Mouse (Mus musculus): Measurements from ENCODE around the gene Cd5. TPM values are rescaled to one million over a fixed set of nuclear protein-coding genes. Genes with fewer than 3 reads are reported as not detected.

The Cd5 gene
- polyA plus RNA-seq, 1 experiment from 2014 or later: 0.55 TPM

DNA sequence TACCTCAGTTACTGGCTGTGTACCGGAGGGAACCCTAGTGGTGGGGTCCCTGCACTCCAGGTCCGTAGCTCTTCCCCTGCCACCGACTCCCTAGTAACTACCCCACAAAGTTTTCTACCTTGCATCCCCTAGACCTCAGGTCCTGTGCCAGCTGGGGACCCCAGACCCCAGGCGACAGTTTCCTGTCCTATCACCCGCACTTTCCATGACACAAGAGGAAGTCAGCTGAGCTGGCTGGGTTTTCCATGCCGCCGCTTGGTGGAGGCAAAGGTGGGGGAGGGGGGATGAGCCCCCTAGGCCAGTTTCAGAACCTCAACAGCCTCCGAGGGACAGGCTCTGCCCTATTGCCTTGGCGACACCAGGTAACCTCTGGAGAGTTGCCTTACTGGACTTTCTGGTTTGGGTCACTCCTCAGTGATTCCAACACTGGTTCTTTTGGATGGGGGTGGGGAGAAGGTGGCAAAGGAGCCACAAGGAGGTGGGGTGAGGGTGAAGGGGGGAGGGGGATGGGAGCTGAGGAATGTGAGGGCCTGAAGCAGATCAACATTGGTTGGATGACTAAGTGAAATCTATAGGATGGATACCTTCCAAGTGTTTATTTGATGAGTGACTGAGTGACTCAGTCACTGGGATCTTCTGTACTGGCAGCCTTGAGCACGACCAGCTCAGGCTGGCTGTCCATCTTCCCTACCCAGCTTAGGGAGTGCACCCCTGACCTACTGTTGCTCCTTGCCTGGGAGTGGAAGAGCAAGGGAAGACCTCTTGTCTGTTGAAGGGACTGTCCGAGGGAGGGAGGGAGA, 2.0 kb upstream of the Cd5 start:
- Histone ChIP-seq H3K4me2 (peak overlapping the region; percentile 31), H3K27me3 (replicated peaks) (no peaks in the 10 kb centered on the region), H3K4me3 (no peak overlapping the region), H3K27ac (ENCODE audit: poor library complexity, severe bottlenecking) (no peak overlapping the region), H3K4me1 (replicated peaks) (peaks cover 8% of the 10 kb centered on the region), H3K9me3 (replicated peaks) (no peaks in the 10 kb centered on the region), H3K9ac (no peak overlapping the region), H3K36me3 (no peaks in the 10 kb centered on the region)
- WGBS: 22% methylated on average over 11 of the region's 11 CpGs
- peak; percentile 33 for ATAC-seq (ENCODE audit: insufficient number of reproducible peaks, low FRiP score)

- no peaks in the 10 kb centered on the region for H3K27me3 ChIP-seq (replicated peaks)
- H3K9me3 ChIP-seq (replicated peaks): no peaks in the 10 kb centered on the region
- no peak overlapping the region for H3K4me3 ChIP-seq
- 95% methylated on average over 4 of the region's 4 CpGs for WGBS
- H3K4me2 ChIP-seq: no peak overlapping the region
- no peaks in the 10 kb centered on the region for H3K36me3 ChIP-seq
- H3K9ac ChIP-seq: no peak overlapping the region
- peaks cover 8% of the 10 kb centered on the region for H3K4me1 ChIP-seq (replicated peaks)
- ATAC-seq (ENCODE audit: insufficient number of reproducible peaks, low FRiP score): no peak
- H3K27ac ChIP-seq (ENCODE audit: poor library complexity, severe bottlenecking): no peak overlapping the region
These were observed 1.1 kb upstream of the Cd5 start for GRCm38 (mm10) chr19:10739916-10740315.

DNA sequence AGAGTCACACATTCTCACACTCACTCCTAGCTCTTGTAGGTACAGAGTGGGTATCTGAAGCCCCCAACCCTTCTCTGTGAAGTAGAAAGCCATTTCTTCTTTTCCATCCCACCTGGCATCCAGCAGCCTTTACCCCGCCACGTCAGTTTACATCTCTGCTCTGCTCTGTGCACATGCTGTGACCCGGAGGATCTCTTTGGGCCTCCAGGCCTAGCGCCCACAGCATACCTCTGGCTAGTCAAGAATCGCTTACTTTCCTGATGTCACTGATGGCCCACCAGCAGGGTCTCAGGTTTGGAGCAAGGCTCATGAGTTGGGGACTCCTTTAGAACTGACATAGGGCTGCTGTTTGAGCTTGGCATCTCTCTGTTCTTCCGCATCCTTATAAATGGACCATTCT, 764 bp downstream of the Cd5 start:
- no peaks in the 10 kb centered on the region for H3K36me3 ChIP-seq
- WGBS: 83% methylated on average over 6 of the region's 6 CpGs

GRCm38 (mm10) chr19:10735861-10736260, 2.9 kb downstream of the Cd5 start:
- no peaks in the 10 kb centered on the region for H3K36me3 ChIP-seq
- no peaks in the 10 kb centered on the region for H3K27me3 ChIP-seq (replicated peaks)
- no peak overlapping the region for H3K4me3 ChIP-seq
- no peak overlapping the region for H3K4me2 ChIP-seq
- no peak overlapping the region for H3K27ac ChIP-seq (ENCODE audit: poor library complexity, severe bottlenecking)
- peaks cover 4% of the 10 kb centered on the region for H3K4me1 ChIP-seq (replicated peaks)
- no peak for ATAC-seq (ENCODE audit: insufficient number of reproducible peaks, low FRiP score)
- no peak overlapping the region for H3K9ac ChIP-seq
- no peaks in the 10 kb centered on the region for H3K9me3 ChIP-seq (replicated peaks)
- WGBS: 88% methylated on average over 7 of the region's 7 CpGs

More for the DNA sequence above, 764 bp downstream of the Cd5 start:
- Histone ChIP-seq H3K4me1 (replicated peaks) (peaks cover 8% of the 10 kb centered on the region), H3K9ac (no peak overlapping the region), H3K9me3 (replicated peaks) (no peaks in the 10 kb centered on the region), H3K27me3 (replicated peaks) (no peaks in the 10 kb centered on the region), H3K27ac (ENCODE audit: poor library complexity, severe bottlenecking) (no peak overlapping the region), H3K4me3 (no peak overlapping the region), H3K4me2 (no peak overlapping the region)
- ATAC-seq (ENCODE audit: insufficient number of reproducible peaks, low FRiP score): no peak

DNA sequence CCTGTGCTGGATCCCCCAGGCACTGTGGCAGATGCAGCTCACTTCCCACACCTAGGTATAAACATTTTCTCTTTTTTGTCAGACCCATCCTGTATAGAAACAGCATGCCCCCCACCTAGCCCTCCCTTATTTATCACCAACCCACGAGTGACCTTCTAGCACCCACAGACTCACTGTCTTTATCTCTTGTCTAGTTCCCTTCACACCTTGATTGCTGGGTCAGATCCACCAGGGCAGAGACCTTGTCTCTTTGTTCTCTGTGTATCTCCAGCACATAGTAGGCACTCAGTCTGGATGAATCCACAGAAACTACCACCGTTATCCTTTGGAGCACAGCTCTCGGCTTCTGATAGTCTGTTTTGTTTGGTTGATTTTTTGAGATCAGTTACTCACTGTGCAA, 3.7 kb downstream of the Cd5 start:
- Histone ChIP-seq H3K27me3 (replicated peaks) (no peaks in the 10 kb centered on the region), H3K4me2 (no peak overlapping the region), H3K4me1 (replicated peaks) (no peaks in the 10 kb centered on the region; the same call in 1 of the 2 replicates), H3K9me3 (replicated peaks) (no peaks in the 10 kb centered on the region), H3K4me3 (no peak overlapping the region), H3K9ac (no peak overlapping the region), H3K27ac (ENCODE audit: poor library complexity, severe bottlenecking) (no peak overlapping the region), H3K36me3 (no peaks in the 10 kb centered on the region)
- no peak for ATAC-seq (ENCODE audit: insufficient number of reproducible peaks, low FRiP score)
- WGBS: 75% methylated on average over 3 of the region's 3 CpGs

GRCm38 (mm10) chr19:10734554-10734953, 4.2 kb downstream of the Cd5 start:
- 77% methylated on average over 7 of the region's 7 CpGs for WGBS
- Histone ChIP-seq H3K9me3 (replicated peaks) (no peaks in the 10 kb centered on the region), H3K4me3 (no peak overlapping the region), H3K4me1 (replicated peaks) (no peaks in the 10 kb centered on the region; the same call in 1 of the 2 replicates), H3K27ac (ENCODE audit: poor library complexity, severe bottlenecking) (no peak overlapping the region), H3K27me3 (replicated peaks) (no peaks in the 10 kb centered on the region), H3K36me3 (no peaks in the 10 kb centered on the region), H3K9ac (no peak overlapping the region), H3K4me2 (no peak overlapping the region)
- no peak for ATAC-seq (ENCODE audit: insufficient number of reproducible peaks, low FRiP score)

DNA sequence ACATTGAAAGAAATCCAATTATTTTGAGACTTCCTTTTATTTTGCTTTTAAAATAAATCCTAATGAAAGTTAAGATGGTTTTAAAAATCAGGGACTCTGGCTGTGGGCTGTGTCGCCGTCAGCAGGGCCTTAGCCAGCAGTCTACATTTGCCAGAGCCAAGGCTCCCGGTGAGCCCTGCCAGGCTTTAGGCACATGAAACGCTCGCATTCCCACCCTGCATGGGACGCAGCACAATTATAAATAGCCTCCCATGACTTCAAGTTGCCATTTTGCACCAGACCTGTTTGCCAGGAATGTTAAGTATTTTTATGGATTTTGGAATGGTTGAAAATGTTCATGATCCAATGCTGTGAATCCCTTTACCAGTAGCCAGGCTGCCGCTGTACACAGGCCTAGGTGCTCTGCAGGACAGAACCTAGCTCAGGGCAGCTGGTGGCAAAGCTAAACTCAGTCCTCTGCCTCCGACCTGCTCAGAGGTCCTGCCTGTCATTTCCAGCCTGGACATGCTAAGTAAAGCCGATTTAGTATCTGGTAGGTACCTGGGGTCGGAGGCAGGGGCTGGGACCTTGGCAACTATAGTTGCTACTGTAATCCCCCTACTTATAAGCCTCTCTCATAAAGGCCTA, 5.2 kb downstream of the Cd5 start:
- no peak overlapping the region for H3K9ac ChIP-seq
- no peaks in the 10 kb centered on the region for H3K36me3 ChIP-seq
- H3K4me2 ChIP-seq: no peak overlapping the region
- H3K4me3 ChIP-seq: no peak overlapping the region
- H3K9me3 ChIP-seq (replicated peaks): no peaks in the 10 kb centered on the region
- WGBS: 69% methylated on average over 10 of the region's 10 CpGs
- no peaks in the 10 kb centered on the region for H3K27me3 ChIP-seq (replicated peaks)
- no peak for ATAC-seq (ENCODE audit: insufficient number of reproducible peaks, low FRiP score)
- no peaks in the 10 kb centered on the region; the same call in 1 of the 2 replicates for H3K4me1 ChIP-seq (replicated peaks)
- H3K27ac ChIP-seq (ENCODE audit: poor library complexity, severe bottlenecking): no peak overlapping the region

DNA sequence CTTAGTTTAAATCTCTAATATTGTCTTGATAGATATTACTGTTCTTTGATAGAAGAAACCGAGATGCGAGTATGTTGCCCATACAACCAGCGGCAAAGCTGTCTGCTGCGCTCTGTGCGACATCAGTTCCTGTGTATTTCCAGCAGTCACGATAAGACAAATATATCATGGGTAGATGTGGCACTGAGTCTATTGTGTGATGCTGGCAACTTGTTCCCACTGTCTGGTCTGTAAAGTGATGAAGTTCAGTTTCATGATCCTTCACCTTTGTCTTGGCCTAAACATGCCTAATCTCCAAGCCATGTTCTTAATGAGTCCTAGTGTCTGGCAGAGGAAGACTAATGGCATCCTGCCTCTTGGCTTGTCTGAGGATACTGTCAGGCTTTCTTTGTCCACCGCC, 6.1 kb downstream of the Cd5 start:
- H3K4me1 ChIP-seq (replicated peaks): no peaks in the 10 kb centered on the region; the same call in 1 of the 2 replicates
- no peaks in the 10 kb centered on the region for H3K9me3 ChIP-seq (replicated peaks)
- H3K27me3 ChIP-seq (replicated peaks): no peaks in the 10 kb centered on the region
- H3K27ac ChIP-seq (ENCODE audit: poor library complexity, severe bottlenecking): no peak overlapping the region
- no peak overlapping the region for H3K9ac ChIP-seq
- no peak for ATAC-seq (ENCODE audit: insufficient number of reproducible peaks, low FRiP score)
- 91% methylated on average over 7 of the region's 7 CpGs for WGBS
- no peaks in the 10 kb centered on the region for H3K36me3 ChIP-seq
- no peak overlapping the region for H3K4me3 ChIP-seq
- H3K4me2 ChIP-seq: no peak overlapping the region

- Histone ChIP-seq H3K4me1 (replicated peaks) (no peaks in the 10 kb centered on the region; the same call in 1 of the 2 replicates), H3K27ac (ENCODE audit: poor library complexity, severe bottlenecking) (no peak overlapping the region), H3K9ac (no peak overlapping the region), H3K36me3 (no peaks in the 10 kb centered on the region), H3K4me2 (no peak overlapping the region), H3K27me3 (replicated peaks) (no peaks in the 10 kb centered on the region), H3K4me3 (no peak overlapping the region), H3K9me3 (replicated peaks) (no peaks in the 10 kb centered on the region)
- 82% methylated on average over 7 of the region's 7 CpGs for WGBS
- ATAC-seq (ENCODE audit: insufficient number of reproducible peaks, low FRiP score): no peak
These were observed 6.8 kb downstream of the Cd5 start for GRCm38 (mm10) chr19:10731975-10732374.

DNA sequence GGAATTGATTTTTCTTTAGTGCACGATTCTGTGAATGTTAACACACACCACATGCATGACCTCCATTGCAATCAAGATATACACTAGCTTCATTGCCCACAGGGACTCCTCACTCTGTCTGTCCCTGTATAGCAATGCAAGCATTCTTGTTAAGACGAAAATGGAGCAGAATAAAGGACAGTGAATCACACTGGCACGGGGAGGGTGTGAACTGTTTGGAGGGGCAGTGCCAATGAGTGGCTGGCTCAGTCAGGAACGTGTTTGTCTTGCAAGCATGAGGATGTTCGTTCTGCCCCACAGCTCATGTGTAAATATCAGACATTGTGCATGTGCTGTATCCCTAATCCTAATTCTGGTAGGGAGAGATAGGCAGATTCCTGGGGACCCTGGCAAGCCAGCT, 8.3 kb downstream of the Cd5 start:
- Histone ChIP-seq H3K4me2 (no peak overlapping the region), H3K27me3 (replicated peaks) (no peaks in the 10 kb centered on the region), H3K9ac (no peak overlapping the region), H3K4me1 (replicated peaks) (no peaks in the 10 kb centered on the region; the same call in 1 of the 2 replicates), H3K9me3 (replicated peaks) (no peaks in the 10 kb centered on the region), H3K4me3 (no peak overlapping the region), H3K36me3 (no peaks in the 10 kb centered on the region), H3K27ac (ENCODE audit: poor library complexity, severe bottlenecking) (no peak overlapping the region)
- no peak for ATAC-seq (ENCODE audit: insufficient number of reproducible peaks, low FRiP score)
- 72% methylated on average over 5 of the region's 5 CpGs for WGBS

- Histone ChIP-seq H3K27ac (ENCODE audit: poor library complexity, severe bottlenecking) (no peak overlapping the region), H3K4me2 (no peak overlapping the region), H3K9ac (no peak overlapping the region), H3K4me1 (replicated peaks) (no peaks in the 10 kb centered on the region; the same call in 1 of the 2 replicates), H3K27me3 (replicated peaks) (no peaks in the 10 kb centered on the region), H3K36me3 (no peaks in the 10 kb centered on the region), H3K9me3 (replicated peaks) (no peaks in the 10 kb centered on the region), H3K4me3 (no peak overlapping the region)
- ATAC-seq (ENCODE audit: insufficient number of reproducible peaks, low FRiP score): no peak
- WGBS: 81% methylated on average over 10 of the region's 10 CpGs
These were observed 8.9 kb downstream of the Cd5 start for GRCm38 (mm10) chr19:10729889-10730288.
